Mouse (Mus musculus) left cerebral cortex, postnatal 4 days (tissue): ENCODE measurements around the gene Gsg1. TPM values are rescaled to one million over a fixed set of nuclear protein-coding genes. Genes with fewer than 3 reads are reported as not detected.

Source experiments
- DNase-seq: peaks from one replicate; pipeline ENCODE4 v3.0.0-alpha.2; 2022
- intact Hi-C: fragments of 180-260 bp; cut with DNase I; formaldehyde crosslinking; loops from one replicate; pipeline ENCODE4 v1.15.1; 2025
- total RNA-seq, 2 experiments: library from RNA; stranded (reverse); gene quantifications; 2 replicates each; pipeline ENCODE4 v1.2.3; 2021

The Gsg1 gene
- total RNA-seq, 2 experiments from 2014 or later, result not detected

DNA sequence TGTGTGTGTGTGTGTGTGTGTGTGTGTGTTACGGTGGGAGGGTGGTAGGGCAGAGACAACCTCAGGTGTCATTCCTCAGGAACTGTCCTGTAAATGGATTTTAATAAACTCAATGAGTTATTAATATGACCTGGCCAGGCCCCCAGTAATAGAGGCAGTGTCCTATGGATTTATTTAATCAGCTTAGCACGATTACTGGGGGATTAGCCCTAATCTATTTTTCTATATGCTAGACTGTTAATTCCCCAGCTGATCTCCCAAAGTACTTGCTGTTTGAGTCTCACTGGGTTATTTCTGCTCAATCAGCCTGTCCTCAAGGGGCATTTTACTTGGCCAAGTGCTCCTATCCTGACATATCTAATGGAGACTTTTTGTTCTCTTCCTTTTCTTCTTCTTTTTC is 41.5 kb downstream of the Gsg1 start:
- intact Hi-C loops, result no loop called here
- DNase-seq, result no peak

DNA sequence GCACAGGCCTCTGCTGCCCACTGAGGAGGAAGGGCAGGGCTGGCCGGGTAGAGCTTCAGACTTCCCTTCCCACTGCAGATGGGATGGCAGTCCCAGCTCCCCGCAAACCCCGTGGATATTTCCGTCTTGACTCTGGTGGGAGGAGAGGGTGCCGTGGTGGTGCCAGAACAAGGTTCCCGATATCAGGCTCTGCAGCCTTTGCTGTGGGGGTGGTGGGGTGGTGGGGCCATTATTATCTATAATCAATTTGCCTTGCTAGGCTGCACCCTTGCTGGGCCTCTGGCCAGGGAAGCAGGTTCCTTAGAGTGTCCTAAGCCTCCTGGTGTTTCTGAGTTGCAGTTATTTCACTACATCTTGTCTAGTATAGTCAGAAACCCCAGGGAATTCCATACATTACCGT is 43.0 kb downstream of the Gsg1 start:
- no peak for DNase-seq
- intact Hi-C loops, result no loop called here

DNA sequence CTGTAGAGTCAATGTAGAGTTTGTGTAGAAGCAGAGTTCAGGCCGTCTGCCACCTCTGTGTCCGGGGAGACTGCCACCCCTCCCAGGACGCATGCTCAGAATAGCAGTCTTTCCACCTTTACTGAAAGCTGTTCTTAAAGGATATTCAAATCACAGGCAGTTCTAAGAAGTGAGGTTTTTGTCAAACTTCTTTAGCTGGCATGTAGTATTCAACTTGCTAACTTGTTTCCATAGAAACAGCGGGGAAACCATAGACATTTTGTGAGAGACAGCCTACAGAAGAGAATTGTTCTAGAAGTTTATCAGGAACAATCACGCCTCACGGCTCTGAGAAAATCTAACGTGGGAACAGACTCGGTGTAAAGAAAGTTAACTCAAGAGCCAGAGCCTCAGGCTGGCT is 47.2 kb downstream of the Gsg1 start:
- intact Hi-C loops, result no loop called here
- no peak for DNase-seq

DNA sequence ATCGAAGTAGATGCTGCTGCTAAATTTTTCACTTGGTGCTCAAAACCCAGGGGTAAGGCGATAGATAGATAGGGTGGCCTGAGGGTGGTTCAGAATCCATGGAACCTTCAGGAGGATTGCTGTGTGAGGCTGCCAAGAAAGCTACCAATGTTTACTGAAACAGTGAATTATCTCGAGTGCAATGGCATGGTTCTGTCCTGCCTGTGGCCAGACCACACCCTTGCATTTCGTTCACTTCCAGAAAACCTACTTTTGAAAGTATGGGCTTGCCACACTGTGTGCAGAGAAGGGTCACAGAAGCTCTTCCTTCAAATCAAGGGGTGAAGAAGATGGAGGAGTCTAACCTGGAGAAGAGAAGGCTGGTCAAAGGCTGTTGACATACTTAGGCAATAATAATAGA is 48.3 kb downstream of the Gsg1 start:
- no peak for DNase-seq
- intact Hi-C loops, result no loop called here

DNA sequence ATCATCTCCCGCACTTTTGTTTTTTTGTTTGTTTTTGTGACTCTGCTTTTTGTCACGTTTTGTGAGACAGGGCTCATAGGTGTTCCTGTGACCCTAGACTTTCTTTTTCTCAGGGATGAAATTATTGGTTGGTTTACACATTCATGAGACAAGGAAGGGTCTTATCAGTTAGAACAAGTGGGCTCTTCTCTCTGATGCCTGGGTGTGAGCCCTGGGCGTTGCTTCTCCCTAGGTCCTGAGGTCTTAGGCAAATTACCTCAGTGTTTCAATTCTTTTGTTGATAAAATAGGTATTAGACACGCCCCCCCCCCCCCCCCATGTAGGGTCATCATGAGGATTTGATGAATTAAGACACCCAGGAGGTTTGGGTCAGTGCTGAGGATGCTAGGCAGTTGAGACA is 49.3 kb downstream of the Gsg1 start:
- no peak for DNase-seq
- intact Hi-C loops, result no loop called here

DNA sequence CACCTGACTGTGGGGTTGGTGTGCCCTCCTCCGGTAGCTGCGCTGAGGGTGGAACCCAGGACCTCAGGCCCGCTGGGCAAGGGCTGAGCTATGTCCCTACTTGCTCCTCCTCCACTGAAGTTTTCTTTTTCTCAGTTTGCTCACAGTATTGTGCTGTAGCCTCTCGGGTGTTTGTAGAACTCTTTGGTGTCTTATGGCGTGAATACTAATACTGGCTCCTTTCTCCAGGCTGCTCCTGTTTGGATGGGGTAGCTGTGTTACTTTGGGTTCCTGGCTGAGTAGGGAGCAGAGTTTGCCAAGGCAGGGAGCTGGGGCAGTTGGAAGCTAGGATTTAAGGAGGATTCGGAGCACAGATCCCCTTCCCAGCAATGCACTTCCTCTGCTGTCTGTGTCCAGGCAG is 50.4 kb downstream of the Gsg1 start:
- intact Hi-C loops, result no loop called here
- no peak for DNase-seq

DNA sequence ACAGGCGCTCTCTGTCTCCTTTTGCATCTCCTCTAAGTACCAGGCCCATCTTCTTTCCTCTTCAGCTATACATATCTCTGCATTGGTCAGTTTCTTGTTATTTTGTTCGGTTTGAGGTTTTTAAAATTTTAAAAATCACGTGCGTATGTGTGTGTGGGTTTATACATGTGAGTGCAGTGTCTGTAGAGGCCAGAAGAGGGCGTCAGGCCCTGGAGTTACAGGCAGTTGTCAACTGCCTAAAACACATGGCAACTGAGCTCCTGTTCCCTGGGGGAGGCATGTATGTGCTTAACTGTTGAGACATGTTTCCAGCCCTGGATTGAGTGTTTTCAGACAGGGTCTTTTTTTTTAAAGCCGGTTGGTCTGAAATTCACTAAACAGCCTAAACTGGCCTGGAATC is 51.5 kb downstream of the Gsg1 start:
- DNase-seq, result no peak
- intact Hi-C loops, result no loop called here

DNA sequence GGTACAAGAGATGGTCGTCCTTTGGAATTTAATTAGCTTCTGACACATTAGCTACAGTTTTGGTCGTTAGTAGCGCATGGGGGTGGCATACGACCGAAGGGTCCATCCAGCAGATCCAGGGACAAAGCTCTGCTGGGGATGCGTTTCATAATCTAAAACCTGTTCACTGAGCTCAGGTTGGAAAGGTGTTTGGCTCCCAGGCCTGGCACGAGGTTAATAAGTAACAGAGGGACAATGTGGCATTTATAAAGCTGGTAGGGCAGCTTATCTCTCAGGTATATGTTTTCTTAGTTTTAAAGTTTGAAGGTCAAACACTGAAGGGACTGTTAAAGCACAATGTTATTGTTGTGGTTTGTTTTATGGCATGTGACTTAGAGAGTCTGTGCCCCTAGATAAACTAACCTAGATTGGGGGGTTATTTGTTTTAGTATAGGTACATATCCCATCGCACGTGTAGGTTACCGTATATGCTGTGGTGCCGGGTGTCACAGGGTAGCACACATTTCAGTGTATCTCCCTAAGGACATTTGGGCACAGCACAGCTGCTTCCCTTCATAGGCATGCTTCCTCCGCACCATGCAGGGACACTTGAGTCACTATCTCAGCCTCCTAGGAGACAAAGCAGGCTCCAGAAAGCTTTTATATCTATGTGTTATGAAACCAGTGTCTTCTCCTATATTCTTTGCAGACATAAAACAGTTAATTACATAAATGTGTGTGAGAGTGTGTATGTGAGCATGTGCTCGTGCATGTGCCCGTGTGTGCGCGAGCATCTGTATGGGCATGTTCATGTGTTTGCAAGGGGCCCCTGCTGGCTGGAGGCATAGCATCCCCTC is 53.8 kb downstream of the Gsg1 start:
- intact Hi-C loops, result no loop called here
- no peak for DNase-seq

DNA sequence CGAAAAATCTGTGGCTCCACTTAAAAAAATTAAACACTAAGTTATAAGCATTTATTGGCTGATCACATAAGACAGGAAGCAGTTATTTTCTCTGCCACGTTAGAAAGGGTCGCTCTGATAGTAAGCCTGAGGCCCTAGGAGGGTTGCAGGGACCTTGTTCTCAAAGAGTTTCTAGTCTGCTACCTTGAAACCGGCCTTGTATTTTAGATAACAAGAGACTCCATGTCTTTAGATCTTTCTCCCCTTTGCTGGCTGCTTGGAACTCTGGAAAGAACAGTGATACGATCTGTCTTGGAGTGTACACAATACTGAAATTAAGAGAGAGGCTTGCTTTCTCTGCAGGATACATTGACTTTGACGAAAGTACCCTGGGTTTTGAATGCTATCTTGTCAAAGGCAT is 55.4 kb downstream of the Gsg1 start:
- DNase-seq, result no peak
- intact Hi-C loops, result no loop called here

DNA sequence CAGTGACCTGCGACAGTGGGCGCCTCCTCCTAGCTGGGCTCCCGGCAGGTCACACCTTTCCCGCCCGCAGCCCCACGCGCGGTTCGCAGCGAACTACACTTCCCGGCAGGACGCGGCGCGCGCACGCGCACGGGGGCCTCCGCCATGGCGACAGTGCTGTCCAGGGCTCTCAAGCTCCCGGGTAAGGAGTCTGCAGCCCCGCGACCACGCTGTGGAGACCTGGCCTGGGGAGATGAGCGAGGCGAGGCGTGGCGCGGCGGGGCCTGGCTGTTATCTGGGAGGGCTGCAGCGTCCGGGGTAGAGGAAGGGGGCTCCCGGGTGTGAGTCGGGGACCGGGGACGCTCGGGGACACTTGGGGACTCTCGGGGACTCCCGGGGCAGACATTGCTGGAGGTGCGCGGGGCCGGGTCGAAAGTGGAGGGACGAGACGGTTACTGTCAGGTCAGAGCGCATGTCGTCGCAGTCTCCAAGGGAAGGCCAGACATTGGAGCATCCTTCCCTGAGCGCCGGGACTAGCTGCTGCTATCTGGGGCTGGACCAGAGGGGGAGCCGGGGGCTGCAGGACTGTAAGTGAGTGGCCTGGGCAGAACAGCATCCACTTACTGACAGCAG is 56.1 kb downstream of the Gsg1 start, which contains the start of the genes Fam234b and Hebp1:
Gene Fam234b, plus strand, starts transcription at position 57 of the 612 bp plus-strand sequence.
Gene Hebp1, minus strand, starts transcription at position 102 of the 612 bp plus-strand sequence.
- intact Hi-C loops, result no loop called here
- peak; percentile 87 for DNase-seq

DNA sequence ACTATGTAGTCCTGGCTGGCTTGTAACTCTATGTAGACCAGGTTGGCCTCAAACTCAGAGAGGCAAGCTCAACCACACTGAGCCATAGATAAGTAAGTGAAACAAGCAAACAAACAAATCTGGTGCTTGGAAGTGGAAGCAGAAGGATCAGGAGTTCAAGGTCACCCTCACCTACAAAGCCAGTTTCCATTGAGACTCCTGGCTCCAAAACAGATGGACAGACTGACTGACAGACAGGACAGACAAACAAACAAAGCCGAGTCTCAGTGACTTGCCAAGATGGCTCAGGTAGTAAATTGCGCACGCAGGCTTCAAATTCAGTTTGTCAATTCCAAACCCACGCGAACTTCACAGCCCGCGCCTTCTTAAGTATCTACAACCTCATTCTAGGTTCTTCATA is 56.7 kb downstream of the Gsg1 start:
- intact Hi-C loops, result no loop called here
- DNase-seq, result no peak

DNA sequence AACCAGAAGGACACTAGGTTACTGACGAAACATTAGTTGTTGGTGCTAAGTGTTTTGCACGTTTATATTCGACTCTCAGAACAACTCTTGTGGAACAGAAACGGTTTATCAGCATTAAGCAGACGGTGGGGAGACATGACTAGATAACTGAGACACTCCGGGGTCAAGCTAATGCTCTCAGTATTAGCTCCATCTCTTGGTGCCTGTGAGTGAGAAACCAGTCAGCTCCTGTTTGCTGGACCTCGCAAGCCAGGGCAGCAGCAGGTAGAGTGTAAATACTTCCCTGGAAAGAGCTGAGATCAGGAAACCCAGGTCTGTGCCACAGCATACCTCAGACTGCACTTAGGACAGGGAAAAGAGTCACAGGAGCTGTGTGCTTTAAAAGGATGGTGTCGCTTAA is 57.4 kb downstream of the Gsg1 start:
- DNase-seq, result no peak
- intact Hi-C loops, result no loop called here

DNA sequence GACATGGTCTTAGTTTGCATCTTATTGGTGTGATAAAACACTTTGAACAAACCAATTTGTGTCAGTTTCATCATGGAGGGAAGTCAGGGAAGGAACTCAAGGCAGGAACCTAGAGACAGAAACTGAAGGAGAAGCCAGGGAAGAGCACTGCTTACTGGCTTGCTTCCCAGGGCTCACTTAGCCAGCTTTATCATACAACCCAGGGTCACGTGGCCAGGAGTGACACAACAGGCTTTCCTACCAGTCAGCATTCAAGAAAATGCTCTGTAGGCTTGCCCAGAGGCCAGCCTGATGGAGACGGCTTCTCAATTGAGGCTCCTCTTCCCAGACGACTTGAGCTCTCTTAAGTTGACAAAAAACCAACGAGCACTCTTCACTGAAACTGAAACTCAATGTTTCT is 59.2 kb downstream of the Gsg1 start:
- DNase-seq, result no peak
- intact Hi-C loops, result no loop called here

DNA sequence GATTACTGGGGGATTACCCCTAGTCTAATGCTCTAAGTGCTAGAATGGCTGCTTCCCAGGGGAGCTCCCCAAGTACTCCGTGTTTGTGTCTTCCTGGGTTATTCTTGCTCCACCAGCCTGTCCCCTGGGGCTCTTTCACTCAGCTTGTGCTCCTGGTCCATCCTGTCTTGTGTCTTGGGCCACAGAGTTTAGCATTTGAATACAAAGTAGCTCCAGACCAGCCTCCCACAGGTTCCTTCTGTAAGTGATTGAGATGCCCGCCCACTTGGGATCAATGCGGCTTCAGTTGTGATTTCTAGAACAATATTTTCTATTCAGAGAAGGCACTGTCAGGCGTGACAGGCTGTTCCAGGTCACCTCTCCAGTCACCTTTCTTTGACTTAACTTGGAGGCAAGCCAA is 60.4 kb downstream of the Gsg1 start:
- intact Hi-C loops, result no loop called here
- no peak for DNase-seq

DNA sequence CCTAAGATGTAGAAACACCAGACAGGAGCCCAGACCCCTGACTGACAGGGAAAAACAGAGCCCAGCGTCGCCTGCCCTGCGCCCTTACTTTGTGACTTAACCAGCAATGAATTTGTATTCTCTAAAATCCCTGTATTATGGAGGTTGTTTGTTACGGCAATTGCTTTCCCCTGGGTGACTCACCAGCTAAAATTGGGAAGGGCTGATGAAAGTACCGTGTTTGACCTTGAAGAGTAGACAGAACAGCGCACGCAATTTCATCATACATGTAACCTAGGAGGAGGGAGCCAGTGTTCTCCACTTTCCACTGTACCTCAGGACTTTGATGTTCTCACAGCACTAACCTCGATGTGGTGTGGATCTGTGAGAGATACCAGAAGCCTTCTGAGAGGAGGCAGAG is 61.2 kb downstream of the Gsg1 start:
- DNase-seq, result no peak
- intact Hi-C loops, result no loop called here

DNA sequence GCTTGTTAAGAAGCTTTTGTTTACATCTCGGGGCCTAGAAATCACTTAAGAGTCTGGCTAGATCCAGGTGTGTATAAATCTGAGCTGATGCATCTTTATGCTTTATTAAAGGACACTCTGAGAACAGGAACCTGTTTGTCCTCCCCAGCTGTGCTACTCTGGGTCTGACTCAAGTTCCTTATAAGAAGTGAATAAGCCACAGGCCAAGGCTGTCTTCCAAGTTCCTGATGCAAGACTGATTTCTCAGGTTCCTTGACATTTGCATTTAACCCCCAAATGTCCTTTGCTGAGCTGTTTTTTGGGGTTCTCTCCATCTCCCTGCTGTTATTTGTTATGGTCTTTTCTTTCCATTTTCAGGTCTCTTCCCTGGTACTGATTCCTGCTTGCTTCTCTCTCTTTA is 62.2 kb downstream of the Gsg1 start:
- intact Hi-C loops, result no loop called here
- DNase-seq, result no peak

DNA sequence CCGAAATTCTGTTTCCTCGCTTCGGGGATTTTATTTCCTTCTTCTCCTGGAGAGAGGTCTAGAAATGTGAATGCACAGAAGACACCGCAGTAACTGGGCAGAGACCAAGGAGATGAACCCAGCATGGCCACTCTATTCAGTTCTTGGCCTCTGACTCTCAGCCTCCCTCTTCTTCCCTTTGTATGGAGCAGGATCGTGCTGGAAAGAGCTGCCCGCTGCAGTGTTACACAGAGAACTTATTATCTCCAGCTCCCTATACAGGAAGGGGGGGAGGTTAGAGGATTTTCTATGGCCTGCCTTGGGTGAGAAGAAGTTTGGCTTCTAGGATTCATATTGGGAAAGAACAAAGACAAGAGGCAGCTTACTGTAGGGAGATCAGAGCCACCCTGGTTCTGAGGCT is 64.0 kb downstream of the Gsg1 start:
- DNase-seq, result no peak
- intact Hi-C loops, result no loop called here

DNA sequence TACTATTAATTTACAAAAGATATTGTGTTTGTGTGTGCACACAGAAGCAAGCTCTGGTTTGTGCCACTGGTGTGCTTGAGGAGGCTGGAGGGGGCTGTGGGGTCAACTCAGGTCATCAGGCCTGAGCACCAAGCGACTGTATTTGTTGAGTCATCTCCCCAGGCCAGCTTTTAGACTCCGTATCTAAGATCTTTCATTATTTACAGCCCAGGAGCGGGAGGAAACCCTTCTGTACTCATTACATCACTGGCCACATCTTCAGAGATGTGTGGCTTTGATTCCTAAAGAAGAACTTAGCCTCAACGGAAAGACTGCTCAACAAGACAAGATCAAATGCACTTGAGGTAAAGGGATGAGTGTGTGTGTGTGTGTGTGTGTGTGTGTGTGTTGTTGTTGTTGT is 65.5 kb downstream of the Gsg1 start:
- intact Hi-C loops, result no loop called here
- no peak for DNase-seq
